8 mouse cellular contexts compared by ENCODE assay signal in the genomic region with DNA sequence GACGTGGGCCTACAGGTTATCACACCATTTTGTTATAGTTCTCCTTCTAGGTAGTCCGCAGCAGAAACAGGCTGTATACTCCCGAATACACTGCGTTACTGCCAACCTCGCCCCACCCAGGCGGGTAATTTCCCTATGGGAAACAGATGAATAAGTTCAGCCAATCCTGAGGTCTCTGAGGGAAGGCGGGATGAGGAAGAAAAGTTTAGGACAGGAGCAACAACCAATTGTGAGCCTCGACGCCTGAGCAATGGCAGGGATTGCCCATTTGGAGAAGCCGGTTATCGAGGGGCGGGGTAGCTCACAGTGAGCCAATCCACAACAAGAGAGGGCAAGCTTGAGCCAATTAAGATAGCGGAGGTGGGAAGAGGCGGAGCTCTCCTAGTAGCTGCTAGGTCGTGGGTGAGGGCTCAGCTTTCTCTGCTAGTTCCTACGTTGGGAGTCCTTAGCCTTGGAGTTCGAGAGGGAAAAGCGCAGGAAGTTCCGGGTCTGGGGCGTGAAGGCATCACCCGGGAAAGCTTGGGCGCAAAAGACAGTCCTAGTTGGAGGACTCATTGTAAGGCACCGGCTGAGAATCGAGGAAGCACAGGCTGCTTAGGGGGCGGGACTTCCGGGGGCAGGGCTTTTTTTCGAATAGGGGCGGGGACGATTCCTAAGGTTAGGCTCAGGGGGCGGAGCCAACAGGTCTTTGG. TPM values are rescaled to one million over a fixed set of nuclear protein-coding genes. Genes with fewer than 3 reads are reported as not detected.
A peak's percentile ranks its signal among the peaks of the same experiment; 100 is the strongest.
DNase-seq lines count a peak whose midpoint lies in the region; ATAC-seq and TF ChIP-seq lines count a peak whose summit lies in the region.

Zbtb3 (plus strand) TSS at position 426 of the 692 bp plus-strand sequence.

- WGBS in forebrain, embryonic 13.5 days: under 1% methylated on average over 30 of the region's 30 CpGs
- under 1% methylated on average over 30 of the region's 30 CpGs for WGBS in large intestine, adult 2 months
- under 1% methylated on average over 30 of the region's 30 CpGs for WGBS in liver, postnatal 0 days (ENCODE audit: insufficient replicate concordance)
- under 1% methylated on average over 30 of the region's 30 CpGs for WGBS in neural tube, embryonic 14.5 days

- H3K27me3 ChIP-seq in ES-Bruce4 (ENCODE audit: control insufficient read depth, insufficient read depth, low read length, poor library complexity, severe bottlenecking): no peaks in the 10 kb centered on the region
- H3K27me3 ChIP-seq in forebrain, embryonic 13.5 days: peaks cover 4% of the 10 kb centered on the region; the same call in 1 of the 2 replicates
- no peaks in the 10 kb centered on the region for H3K27me3 ChIP-seq in liver, postnatal 0 days (ENCODE audit: insufficient read depth, low read length)
- H3K27me3 ChIP-seq in neural tube, embryonic 14.5 days (ENCODE audit: control insufficient read depth, insufficient read depth, low read length): no peaks in the 10 kb centered on the region

- TF ChIP-seq POLR2A in ES-Bruce4 (IDR thresholded peaks at IDR 0.05; ENCODE audit: insufficient read depth, low read length): peak; percentile 72

- ATAC-seq in cerebellum, adult (ENCODE audit: insufficient number of reproducible peaks, low FRiP score, low TSS enrichment): peak; percentile 95
- ATAC-seq in forebrain, embryonic 13.5 days: peak; percentile 98
- peak; percentile 97 for ATAC-seq in liver, postnatal 0 days
- ATAC-seq in neural tube, embryonic 14.5 days (ENCODE audit: low read depth): peak; percentile 97

- TF ChIP-seq EP300 in ES-Bruce4 (IDR thresholded peaks at IDR 0.05; ENCODE audit: insufficient read depth, low read depth, low read length): no peak
- TF ChIP-seq EP300 in liver, postnatal 0 days (IDR thresholded peaks at IDR 0.05; ENCODE audit: low read depth): peak; percentile 56; the same call in 1 of the 2 replicates

- H3K9me3 ChIP-seq in ES-Bruce4 (replicated peaks; ENCODE audit: control insufficient read depth, insufficient read depth, low read length, poor library complexity, severe bottlenecking): no peaks in the 10 kb centered on the region
- H3K9me3 ChIP-seq in forebrain, embryonic 13.5 days (replicated peaks): no peaks in the 10 kb centered on the region
- H3K9me3 ChIP-seq in liver, postnatal 0 days (ENCODE audit: low read length): no peaks in the 10 kb centered on the region
- no peaks in the 10 kb centered on the region for H3K9me3 ChIP-seq in neural tube, embryonic 14.5 days (ENCODE audit: control insufficient read depth, low read length)

- H3K36me3 ChIP-seq in ES-Bruce4 (ENCODE audit: control insufficient read depth, insufficient read depth, low read length, poor library complexity, severe bottlenecking): peaks cover 8% of the 10 kb centered on the region; the same call in 1 of the 2 replicates
- H3K36me3 ChIP-seq in forebrain, embryonic 13.5 days (ENCODE audit: poor library complexity, severe bottlenecking): peaks cover 40% of the 10 kb centered on the region
- peaks cover 3% of the 10 kb centered on the region; the same call in 1 of the 2 replicates for H3K36me3 ChIP-seq in liver, postnatal 0 days (replicated peaks; ENCODE audit: insufficient read depth, low read length)
- peaks cover 10% of the 10 kb centered on the region; the same call in 1 of the 2 replicates for H3K36me3 ChIP-seq in neural tube, embryonic 14.5 days (ENCODE audit: control insufficient read depth, insufficient read depth, low read length)

- H3K27ac ChIP-seq in ES-Bruce4 (ENCODE audit: insufficient read depth, low read length): peak within 1 kb of the TSS; percentile 75
- peak within 1 kb of the TSS; percentile 94 for H3K27ac ChIP-seq in forebrain, embryonic 13.5 days
- peak within 1 kb of the TSS; percentile 79 for H3K27ac ChIP-seq in liver, postnatal 0 days (ENCODE audit: low read depth)
- H3K27ac ChIP-seq in neural tube, embryonic 14.5 days (ENCODE audit: low read depth, low read length): peak within 1 kb of the TSS; percentile 77

- H3K4me2 ChIP-seq in forebrain, embryonic 13.5 days: peak within 1 kb of the TSS; percentile 69
- peak within 1 kb of the TSS; percentile 84 for H3K4me2 ChIP-seq in liver, postnatal 0 days (ENCODE audit: low read depth, low read length)
- H3K4me2 ChIP-seq in neural tube, embryonic 14.5 days (ENCODE audit: low read depth, low read length): peak within 1 kb of the TSS; percentile 86

- DNase-seq in heart, postnatal 10 days: peak; percentile 97
- DNase-seq in large intestine, adult 2 months (ENCODE audit: low read depth, low spot score): peak; percentile 99
- DNase-seq in liver, postnatal 0 days: peak; percentile 94
- DNase-seq in testis, postnatal 10 days (ENCODE audit: low spot score): peak; percentile 92

- peak within 1 kb of the TSS; percentile 73 for H3K9ac ChIP-seq in ES-Bruce4 (ENCODE audit: low read depth, poor library complexity, severe bottlenecking)
- H3K9ac ChIP-seq in forebrain, embryonic 13.5 days: peak within 1 kb of the TSS; percentile 61
- peak within 1 kb of the TSS; percentile 73 for H3K9ac ChIP-seq in liver, postnatal 0 days (replicated peaks)
- H3K9ac ChIP-seq in neural tube, embryonic 14.5 days (replicated peaks; ENCODE audit: low read depth, low read length): peak within 1 kb of the TSS; percentile 67

- no peaks in the 10 kb centered on the region for H3K4me1 ChIP-seq in ES-Bruce4 (ENCODE audit: control insufficient read depth, insufficient read depth, low read length)
- peaks cover 19% of the 10 kb centered on the region for H3K4me1 ChIP-seq in forebrain, embryonic 13.5 days
- H3K4me1 ChIP-seq in liver, postnatal 0 days (ENCODE audit: insufficient read depth): peaks cover 24% of the 10 kb centered on the region
- H3K4me1 ChIP-seq in neural tube, embryonic 14.5 days (ENCODE audit: control insufficient read depth, insufficient read depth, low read length): peaks cover 12% of the 10 kb centered on the region; the same call in 1 of the 2 replicates

- TF ChIP-seq CTCF in ES-Bruce4 (IDR thresholded peaks at IDR 0.05; ENCODE audit: low read depth, low read length): no peak
- no peak for TF ChIP-seq CTCF in liver, postnatal 0 days (IDR thresholded peaks at IDR 0.05; ENCODE audit: low read depth)

- peak within 1 kb of the TSS; percentile 91 for H3K4me3 ChIP-seq in ES-Bruce4 (ENCODE audit: low read depth, low read length)
- H3K4me3 ChIP-seq in forebrain, embryonic 13.5 days: peak within 1 kb of the TSS; percentile 63
- peak within 1 kb of the TSS; percentile 75 for H3K4me3 ChIP-seq in liver, postnatal 0 days (ENCODE audit: low read depth, low read length)
- peak within 1 kb of the TSS; percentile 58 for H3K4me3 ChIP-seq in neural tube, embryonic 14.5 days (ENCODE audit: low read depth, low read length)

- intact Hi-C loops in heart, postnatal 10 days (cut with DNase I): loop anchor here (2.0 to 5.0 kb wide), 2 partner anchors 17 to 45 kb away; partner anchors contain the start of genes Nxf1 and Ttc9c

RNA-seq across cellular contexts. Expression of gene Zbtb3, which starts in this region (rescaled TPM):
- polyA plus RNA-seq in ES-Bruce4 (2011; ENCODE audit: insufficient read depth, insufficient read length, low read depth, missing spikeins): 3.1 and 4.1 TPM in 2 replicates
- polyA plus RNA-seq in forebrain, embryonic 13.5 days (2015; fragmentation: Nextera tagmentation; extraction: Ambion mirVana): 7.9 and 8.5 TPM in 2 replicates
- 1 to 10 TPM; 2.2 to 3.0 TPM for total RNA-seq in heart, postnatal 10 days (2021)
- polyA plus RNA-seq in large intestine, adult 2 months (2012; rRNA removed): 1.8 TPM in 2 replicates
- 0.82 and 0.91 TPM in 2 replicates for polyA plus RNA-seq in liver, postnatal 0 days (2015; fragmentation: Nextera tagmentation; extraction: Ambion mirVana)
- polyA plus RNA-seq in neural tube, embryonic 14.5 days (2014; fragmentation: Nextera tagmentation; extraction: Ambion mirVana): 7.1 and 7.7 TPM in 2 replicates

Comparison
In these comparisons a context has a peak if more than half of its experiments do, and no peak if none do; other contexts are left out.
1. Peak in every context shown above with its lines: DNase-seq, ATAC-seq, H3K4me3 ChIP-seq and H3K27ac ChIP-seq.
2. Peak in DNase-seq, ATAC-seq, H3K4me3 ChIP-seq, H3K27ac ChIP-seq, H3K9ac ChIP-seq and H3K4me2 ChIP-seq in liver, postnatal 0 days; RNA of the gene not detected or under 1 TPM.